In the genomic region with DNA sequence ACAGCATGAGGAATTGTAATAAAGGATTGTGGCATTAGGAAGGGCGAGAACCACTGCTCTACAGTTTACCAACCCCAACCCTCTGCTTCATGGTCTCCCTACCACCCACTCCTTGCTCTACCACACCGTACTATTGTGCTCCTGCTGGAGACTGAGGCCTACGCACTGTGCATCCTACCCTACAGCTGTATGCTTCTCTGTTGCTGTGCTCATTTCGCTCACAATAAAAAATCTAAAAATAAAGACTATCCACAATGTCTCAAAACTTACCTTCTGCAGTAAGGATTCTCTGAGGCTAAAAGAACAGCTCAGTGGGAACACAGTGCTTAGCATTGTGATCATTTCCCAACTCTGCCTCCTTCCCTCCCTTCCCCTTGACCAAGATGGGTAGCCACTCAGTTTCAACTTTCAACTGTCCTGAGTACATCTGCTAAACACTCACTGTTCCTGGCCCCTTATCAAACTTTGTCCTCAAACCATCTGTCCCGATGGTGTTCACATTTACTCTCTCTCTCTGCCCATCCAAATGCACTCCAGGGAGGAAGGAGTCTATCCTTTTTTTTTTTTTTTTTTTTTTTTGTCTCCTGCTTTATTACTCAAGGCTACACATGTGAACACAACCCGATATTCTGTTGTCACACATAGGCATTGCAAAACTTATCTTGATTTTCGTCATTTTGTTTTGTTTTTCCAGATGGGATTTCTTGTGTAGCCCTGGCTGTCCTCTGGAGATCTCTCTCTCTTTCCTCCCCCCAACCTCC, we compare ENCODE assay signal across 25 mouse cellular contexts. TPM values are rescaled to one million over a fixed set of nuclear protein-coding genes. Genes with fewer than 3 reads are reported as not detected.
DNase-seq lines count a peak whose midpoint lies in the region; ATAC-seq and TF ChIP-seq lines count a peak whose summit lies in the region.
"Had no signal": no experiment of that assay in that cellular context is flagged by ENCODE, and none has a peak within 500 bp of the region (broad histone marks: within the 10 kb centered on the region; RNA-seq: fewer than 3 reads in every experiment).

No protein-coding gene starts in this region.

- no peak overlapping the region; the same call in 1 of the 2 replicates for H3K4me3 ChIP-seq in layer of hippocampus, adult 2 months
- H3K4me3 ChIP-seq in liver, embryonic 15.5 days (replicated peaks), result no peak overlapping the region
- H3K4me3 ChIP-seq in left cerebral cortex, adult 2 months, result no peak overlapping the region
- H3K4me3 ChIP-seq: heart, embryonic 13.5 days; limb, embryonic 10.5 days; midbrain, embryonic 15.5 days; stomach, embryonic 15.5 days had no signal

- no peaks in the 10 kb centered on the region for H3K27me3 ChIP-seq in liver, embryonic 15.5 days
- H3K27me3 ChIP-seq: heart, embryonic 13.5 days; midbrain, embryonic 15.5 days; stomach, embryonic 15.5 days had no signal

- no peaks in the 10 kb centered on the region for H3K36me3 ChIP-seq in liver, embryonic 15.5 days (replicated peaks)
- H3K36me3 ChIP-seq: heart, embryonic 13.5 days; limb, embryonic 10.5 days; midbrain, embryonic 15.5 days; stomach, embryonic 15.5 days had no signal

- no peak for DNase-seq in layer of hippocampus, adult 2 months (ENCODE audit: low spot score in 2 of 2)
- no peak for DNase-seq in layer of hippocampus, postnatal 25 days (ENCODE audit: extremely low spot score in 1 of 2, low spot score in 1 of 2)
- DNase-seq in 3T3-L1 (ENCODE audit: low read depth, low spot score), result peak; percentile 22
- DNase-seq in MN1 (ENCODE audit: low spot score), result peak; percentile 72
- no peak for DNase-seq in heart, postnatal 36 days
- no peak for DNase-seq in left cerebral cortex, adult 2 months (ENCODE audit: extremely low spot score in 1 of 2, low spot score in 2 of 2)
- DNase-seq: adrenal gland, postnatal 14 days; cerebellum, adult 11 months; cerebellum, postnatal 14 days; embryo, embryonic 11 days; forebrain, postnatal 0 days; gastrocnemius, postnatal 14 days; heart, adult 18-20 months; kidney, adult 9 months; kidney, postnatal 25 days; lung, adult 18-20 months; lung, postnatal 36 days; thymus, adult 18-20 months had no signal

- intact Hi-C loops in heart, postnatal 36 days (cut with DNase I), result no loop called here
- intact Hi-C loops in left cerebral cortex, adult 2 months (cut with DNase I), result loop anchor here (5.0 kb wide), 1 partner anchor 57 kb away; no protein-coding TSS in a partner anchor

- H3K27ac ChIP-seq in layer of hippocampus, adult 2 months, result peak overlapping the region; percentile 71
- peak overlapping the region; percentile 55; the same call in 1 of the 2 replicates for H3K27ac ChIP-seq in liver, embryonic 15.5 days (replicated peaks)
- no peak overlapping the region; the same call in 1 of the 2 replicates for H3K27ac ChIP-seq in left cerebral cortex, adult 2 months
- H3K27ac ChIP-seq: heart, embryonic 13.5 days; hindbrain, embryonic 14.5 days; limb, embryonic 10.5 days; midbrain, embryonic 15.5 days; stomach, embryonic 15.5 days had no signal

- no peak overlapping the region for H3K4me2 ChIP-seq in liver, embryonic 15.5 days
- H3K4me2 ChIP-seq: heart, embryonic 13.5 days; hindbrain, embryonic 14.5 days; midbrain, embryonic 15.5 days; stomach, embryonic 15.5 days had no signal

- peaks cover 68% of the 10 kb centered on the region for H3K4me1 ChIP-seq in liver, embryonic 15.5 days (replicated peaks)

- WGBS in liver, embryonic 15.5 days (ENCODE audit: insufficient replicate concordance), result 56% methylated on average over 7 of the region's 7 CpGs

- H3K9me3 ChIP-seq in liver, embryonic 15.5 days (replicated peaks), result no peaks in the 10 kb centered on the region
- H3K9me3 ChIP-seq: heart, embryonic 13.5 days; limb, embryonic 10.5 days; midbrain, embryonic 15.5 days; stomach, embryonic 15.5 days had no signal

- no peak for ATAC-seq in liver, embryonic 15.5 days (ENCODE audit: insufficient read depth)
- ATAC-seq: activated CD4-positive, CD25-positive, alpha-beta regulatory T cell, adult 4 months; forebrain, postnatal 0 days; midbrain, embryonic 15.5 days had no signal

- no peak overlapping the region for H3K9ac ChIP-seq in liver, embryonic 15.5 days
- H3K9ac ChIP-seq: forebrain, postnatal 0 days; heart, embryonic 13.5 days; hindbrain, embryonic 14.5 days; midbrain, embryonic 15.5 days; stomach, embryonic 15.5 days had no signal

- no peak for TF ChIP-seq CTCF in layer of hippocampus, adult 2 months (conservative IDR thresholded peaks at IDR 0.05)
- TF ChIP-seq CTCF in left cerebral cortex, adult 2 months (IDR thresholded peaks at IDR 0.05), result no peak

RNA-seq across cellular contexts. Expression of a gene that starts 4.5 kb away (rescaled TPM):
- total RNA-seq in layer of hippocampus, adult 2 months (2021), result 100 to 1,000 TPM in 1 of 2 experiments, 10 to 100 TPM in 1; 97.6 to 117 TPM
- 100 to 1,000 TPM in 1 of 2 experiments, 10 to 100 TPM in 1; 83.1 to 104 TPM for total RNA-seq in layer of hippocampus, postnatal 25 days (2021)
- polyA plus RNA-seq in liver, embryonic 15.5 days (2015; fragmentation: Nextera tagmentation; extraction: Ambion mirVana), result 7.6 and 9.0 TPM in 2 replicates
- total RNA-seq in heart, postnatal 36 days (2021), result 10 to 100 TPM; 17.6 to 24.8 TPM
- total RNA-seq in left cerebral cortex, adult 2 months (2021), result 100 to 1,000 TPM in 1 of 2 experiments, 10 to 100 TPM in 1; 97.5 to 109 TPM

RNA-seq across cellular contexts. Expression of a gene that starts 47.7 kb away (rescaled TPM):
- 10 to 100 TPM; 26.6 to 29.1 TPM for total RNA-seq in layer of hippocampus, adult 2 months (2021)
- 10 to 100 TPM; 25.2 to 28.0 TPM for total RNA-seq in layer of hippocampus, postnatal 25 days (2021)
- polyA plus RNA-seq in liver, embryonic 15.5 days (2015; fragmentation: Nextera tagmentation; extraction: Ambion mirVana), result 7.5 and 9.2 TPM in 2 replicates
- 10 to 100 TPM; 18.6 to 20.3 TPM for total RNA-seq in heart, postnatal 36 days (2021)
- total RNA-seq in left cerebral cortex, adult 2 months (2021), result 10 to 100 TPM; 26.4 to 27.6 TPM

Comparison
In these comparisons a context has a peak if more than half of its experiments do, and no peak if none do; other contexts are left out.
1. DNase-seq: peak in 3T3-L1 (single experiment) and MN1 (single experiment); none in layer of hippocampus, adult 2 months (0 of 2), layer of hippocampus, postnatal 25 days (0 of 2), heart, postnatal 36 days (0 of 2) and left cerebral cortex, adult 2 months (0 of 2).